Mouse (Mus musculus): ENCODE data around the gene Lcn3.
"Not testable (repeated sequence)": the region's sequence is repeated elsewhere in the genome, so short reads cannot be mapped to it uniquely, and the experiment has no call there.

Lcn3 gene

DNA sequence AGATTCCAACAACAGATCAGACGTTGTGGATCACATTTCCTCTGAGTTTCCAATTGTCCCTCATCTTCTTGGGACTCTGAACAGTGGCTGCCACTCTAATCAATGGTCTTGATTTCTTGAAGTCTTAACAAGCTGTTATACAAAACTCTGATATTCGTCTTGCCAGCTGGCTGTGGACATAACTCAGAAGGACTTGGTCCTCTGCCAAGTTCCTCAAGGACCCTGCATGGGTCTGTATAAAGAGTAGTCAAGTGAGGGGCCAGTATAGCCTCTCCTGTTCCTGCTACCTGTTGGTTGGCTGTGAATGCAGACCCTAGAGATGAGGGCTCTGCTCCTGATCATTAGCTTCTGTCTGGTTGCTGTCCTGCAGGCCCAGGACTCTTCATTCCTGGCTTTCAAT is at the start of gene Lcn3:
TSS of gene Lcn3 (plus strand) at position 301 of the 400 bp plus-strand sequence.
- no peak for DNase-seq (ENCODE audit: low read depth, low spot score)
- no peaks in the 10 kb centered on the region for H3K27me3 ChIP-seq (ENCODE audit: control insufficient read depth, insufficient read depth, low read length, poor library complexity, severe bottlenecking)
- H3K36me3 ChIP-seq (ENCODE audit: control insufficient read depth, insufficient read depth, low read length, poor library complexity, severe bottlenecking), result no peaks in the 10 kb centered on the region

DNA sequence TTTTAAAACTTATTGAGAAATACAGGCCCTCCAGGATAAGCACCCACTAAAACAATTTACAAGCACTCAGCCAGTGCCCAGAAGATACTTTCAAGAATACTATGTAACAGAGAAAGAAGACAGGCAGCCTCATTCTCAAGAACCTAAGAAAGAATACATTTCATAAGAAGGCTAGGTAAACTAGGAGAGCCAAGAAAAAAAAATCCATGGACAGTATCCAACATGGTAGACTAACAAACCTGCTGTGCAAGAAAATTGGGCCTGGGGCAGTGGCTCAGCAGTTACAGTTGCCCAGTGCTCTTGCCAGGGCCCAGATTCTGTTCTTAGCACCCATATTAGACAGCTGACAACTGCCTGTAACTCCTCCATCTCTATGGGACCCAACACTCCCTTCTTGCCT is 48.1 kb upstream of the Lcn3 start:
- no peak for DNase-seq (ENCODE audit: low read depth, low spot score)
- H3K27me3 ChIP-seq (ENCODE audit: control insufficient read depth, insufficient read depth, low read length, poor library complexity, severe bottlenecking), result no peaks in the 10 kb centered on the region
- no peaks in the 10 kb centered on the region for H3K36me3 ChIP-seq (ENCODE audit: control insufficient read depth, insufficient read depth, low read length, poor library complexity, severe bottlenecking)

DNA sequence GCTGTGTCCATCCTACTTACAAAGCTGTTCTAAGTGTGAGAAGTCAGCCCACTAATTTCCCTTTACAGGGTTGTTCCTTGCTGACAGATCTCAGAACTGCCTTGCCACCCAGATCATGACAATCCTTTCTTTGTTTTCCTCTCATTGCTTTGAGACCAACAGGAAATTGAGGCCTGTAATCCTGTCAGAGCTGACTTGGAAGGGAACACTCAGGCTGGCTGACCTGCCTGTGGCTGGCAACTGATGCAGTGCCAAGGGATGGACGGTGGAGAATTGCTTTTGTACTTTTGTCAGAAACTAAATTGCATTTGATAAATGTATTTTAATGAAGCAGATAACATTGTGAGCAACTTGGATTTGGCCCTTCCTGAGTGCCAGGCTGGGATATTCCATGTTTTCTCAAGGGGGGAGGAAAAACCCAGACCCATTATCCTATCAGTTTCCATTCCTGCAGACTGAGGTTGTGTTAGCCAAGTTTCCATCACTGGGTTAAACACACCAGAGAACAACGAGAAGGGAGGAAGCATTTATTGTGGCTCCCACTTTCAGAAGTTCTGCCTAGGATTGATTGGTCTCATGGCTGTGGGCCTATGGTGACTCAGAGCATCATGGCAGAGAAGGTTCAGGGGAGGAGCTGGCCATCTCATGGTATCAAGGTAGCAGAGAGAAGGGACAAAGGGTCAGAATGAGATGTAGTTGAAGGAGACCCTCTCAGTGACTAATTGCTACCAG is 32.0 kb upstream of the Lcn3 start:
- no peak for DNase-seq (ENCODE audit: low read depth, low spot score)
- H3K36me3 ChIP-seq (ENCODE audit: control insufficient read depth, insufficient read depth, low read length, poor library complexity, severe bottlenecking), result no peaks in the 10 kb centered on the region
- H3K27me3 ChIP-seq (ENCODE audit: control insufficient read depth, insufficient read depth, low read length, poor library complexity, severe bottlenecking), result no peaks in the 10 kb centered on the region

DNA sequence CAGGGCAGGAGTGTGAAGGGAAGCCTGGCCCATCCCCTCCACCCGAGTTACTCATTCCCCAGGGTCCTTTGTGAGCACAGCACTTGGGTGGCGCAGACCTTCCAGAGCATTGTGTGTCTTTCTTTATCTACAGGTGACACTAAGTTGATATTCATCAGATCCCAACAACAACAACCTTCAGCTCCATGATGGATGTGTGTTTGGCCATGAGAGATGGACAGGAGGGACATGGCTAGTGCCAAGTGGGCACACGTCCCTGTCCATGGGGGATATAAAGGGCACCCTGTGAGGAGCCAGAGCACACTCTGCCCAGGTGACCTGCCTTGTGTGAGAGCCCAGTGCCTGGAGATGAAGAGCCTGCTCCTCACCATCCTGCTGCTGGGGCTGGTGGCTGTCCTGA is 28.7 kb upstream of the Lcn3 start, which contains the start of gene Obp2b:
TSS of gene Obp2b (plus strand) at position 301 of the 400 bp plus-strand sequence.
- not testable (repeated sequence) for H3K36me3 ChIP-seq (ENCODE audit: control insufficient read depth, insufficient read depth, low read length, poor library complexity, severe bottlenecking); DNase-seq (ENCODE audit: low read depth, low spot score); H3K27me3 ChIP-seq (ENCODE audit: control insufficient read depth, insufficient read depth, low read length, poor library complexity, severe bottlenecking)

DNA sequence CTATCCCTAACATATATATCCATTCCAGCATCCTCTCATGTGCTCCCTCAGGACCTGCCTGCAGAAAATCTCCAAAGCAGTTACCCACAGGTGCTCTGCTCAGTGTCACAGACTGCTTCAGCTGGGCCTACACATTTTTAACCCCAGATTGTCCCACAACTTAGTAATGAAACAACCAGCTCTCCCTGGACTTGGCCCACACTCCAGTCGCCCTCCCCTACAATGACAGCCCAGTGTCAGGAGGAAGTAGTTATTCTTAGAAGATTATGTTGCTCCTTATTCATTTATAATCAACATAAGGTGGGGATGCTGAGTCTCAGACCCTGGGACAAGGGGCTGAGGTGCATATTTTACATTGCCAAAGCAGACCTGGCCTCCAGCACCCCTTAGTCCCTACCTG is 23.7 kb upstream of the Lcn3 start:
- H3K27me3 ChIP-seq (ENCODE audit: control insufficient read depth, insufficient read depth, low read length, poor library complexity, severe bottlenecking), result no peaks in the 10 kb centered on the region
- no peak for DNase-seq (ENCODE audit: low read depth, low spot score)
- no peaks in the 10 kb centered on the region for H3K36me3 ChIP-seq (ENCODE audit: control insufficient read depth, insufficient read depth, low read length, poor library complexity, severe bottlenecking)

DNA sequence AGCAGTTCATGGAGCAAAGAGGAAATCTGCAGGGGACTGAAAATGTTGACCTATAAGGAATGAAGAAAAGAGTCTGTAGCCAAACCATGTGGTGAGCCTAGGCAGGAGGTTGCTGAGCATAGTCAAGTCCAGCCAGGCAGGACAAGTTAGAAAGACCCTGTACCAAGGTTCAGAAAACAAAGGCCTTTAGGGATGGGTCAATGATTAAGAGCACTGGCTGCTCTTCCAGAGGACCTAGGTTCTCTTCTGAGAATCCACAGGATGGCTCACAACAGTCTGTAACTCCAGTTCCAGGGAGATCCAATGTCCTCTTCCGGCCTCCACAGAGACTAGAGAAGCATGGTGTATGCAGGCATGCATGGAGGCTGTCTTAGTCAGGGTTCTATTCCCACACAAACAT is 11.2 kb upstream of the Lcn3 start:
- no peaks in the 10 kb centered on the region for H3K36me3 ChIP-seq (ENCODE audit: control insufficient read depth, insufficient read depth, low read length, poor library complexity, severe bottlenecking)
- no peaks in the 10 kb centered on the region for H3K27me3 ChIP-seq (ENCODE audit: control insufficient read depth, insufficient read depth, low read length, poor library complexity, severe bottlenecking)
- DNase-seq (ENCODE audit: low read depth, low spot score), result no peak

DNA sequence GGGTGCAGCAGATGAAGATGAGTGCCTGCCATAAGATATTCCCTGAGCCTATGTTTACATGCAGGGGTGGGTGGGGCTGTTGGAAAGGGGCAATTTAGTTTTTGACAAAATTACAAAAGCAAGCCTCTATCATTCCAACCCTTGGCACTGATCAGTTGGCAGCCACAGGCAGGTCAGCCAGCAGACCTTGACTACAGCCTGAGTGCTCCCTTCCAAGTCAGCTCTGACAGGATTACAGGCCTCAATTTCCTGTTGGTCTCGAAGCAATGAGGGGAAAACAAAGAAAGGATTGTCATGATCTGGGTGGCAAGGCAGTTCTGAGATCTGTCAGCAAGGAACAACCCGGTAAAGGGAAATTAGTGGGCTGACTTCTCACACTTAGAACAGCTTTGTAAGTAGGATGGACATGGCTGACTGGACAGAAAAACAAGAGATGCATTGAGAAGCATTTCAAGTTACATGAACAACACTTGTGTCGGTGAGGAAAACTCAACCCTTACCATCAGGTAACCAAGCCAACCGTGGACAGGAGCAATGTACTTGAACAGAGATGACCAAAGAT is 7.2 kb upstream of the Lcn3 start:
- H3K36me3 ChIP-seq (ENCODE audit: control insufficient read depth, insufficient read depth, low read length, poor library complexity, severe bottlenecking), result no peaks in the 10 kb centered on the region
- H3K27me3 ChIP-seq (ENCODE audit: control insufficient read depth, insufficient read depth, low read length, poor library complexity, severe bottlenecking), result no peaks in the 10 kb centered on the region
- no peak for DNase-seq (ENCODE audit: low read depth, low spot score)

DNA sequence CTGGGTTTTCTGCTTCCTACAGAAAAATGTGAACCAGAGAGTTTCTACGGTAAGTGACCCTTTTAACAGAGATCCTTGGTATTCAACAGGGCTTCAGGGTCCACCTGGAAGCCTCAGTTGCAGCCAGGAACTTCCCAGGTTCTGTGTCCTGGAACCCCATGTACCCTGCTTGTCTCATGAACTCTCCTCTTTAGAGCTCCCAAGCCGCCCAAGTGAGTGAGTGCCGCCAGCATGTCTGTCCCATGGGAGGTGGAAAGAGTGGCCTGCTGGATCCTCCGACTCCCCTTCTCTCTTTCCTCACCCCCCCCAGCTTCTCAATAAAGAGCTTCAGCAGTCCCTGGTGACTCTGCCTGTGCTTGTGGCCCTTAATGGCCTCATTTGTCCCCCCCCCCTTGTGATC is 2.4 kb downstream of the Lcn3 start:
- DNase-seq (ENCODE audit: low read depth, low spot score), result no peak
- no peaks in the 10 kb centered on the region for H3K27me3 ChIP-seq (ENCODE audit: control insufficient read depth, insufficient read depth, low read length, poor library complexity, severe bottlenecking)
- H3K36me3 ChIP-seq (ENCODE audit: control insufficient read depth, insufficient read depth, low read length, poor library complexity, severe bottlenecking), result no peaks in the 10 kb centered on the region

DNA sequence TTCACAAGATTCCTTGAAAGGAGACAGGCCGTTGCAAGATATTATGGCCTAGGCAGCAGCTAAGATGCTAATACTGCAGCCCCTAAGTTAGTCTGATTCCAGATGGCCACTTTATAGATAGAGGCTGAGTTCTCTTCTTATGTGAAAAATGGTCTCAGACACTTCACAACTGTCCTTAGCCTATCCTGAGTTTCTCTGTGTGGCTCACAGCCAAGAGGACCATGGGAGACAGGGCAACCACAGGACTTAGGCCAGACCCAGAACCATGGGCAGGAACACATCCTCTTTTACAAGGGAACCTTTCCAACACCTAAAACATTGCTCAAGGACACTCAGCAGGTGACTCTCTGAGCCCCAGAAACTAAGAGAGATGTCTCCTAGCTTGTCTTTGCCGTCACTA is 8.1 kb downstream of the Lcn3 start:
- DNase-seq (ENCODE audit: low read depth, low spot score), result no peak
- no peaks in the 10 kb centered on the region for H3K27me3 ChIP-seq (ENCODE audit: control insufficient read depth, insufficient read depth, low read length, poor library complexity, severe bottlenecking)
- no peaks in the 10 kb centered on the region for H3K36me3 ChIP-seq (ENCODE audit: control insufficient read depth, insufficient read depth, low read length, poor library complexity, severe bottlenecking)

DNA sequence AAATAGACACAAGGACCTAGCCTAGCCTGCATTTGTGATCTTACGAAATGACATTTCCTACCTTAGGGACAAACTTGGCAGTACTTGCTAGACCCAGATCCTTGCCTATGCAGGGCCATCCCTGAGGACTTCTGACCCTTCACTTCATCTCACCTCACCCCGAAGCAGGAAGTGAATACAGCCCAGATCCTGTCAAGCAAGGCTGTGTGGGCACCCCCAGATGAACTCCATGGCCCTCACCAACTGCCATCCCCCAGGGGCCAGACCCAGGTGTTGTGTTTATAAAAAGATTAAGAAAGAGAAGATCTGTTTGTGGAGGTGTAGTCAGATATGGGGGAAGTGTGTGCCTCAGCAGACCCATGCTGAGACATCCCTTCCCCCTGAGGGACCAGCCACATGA is 9.3 kb downstream of the Lcn3 start:
- no peaks in the 10 kb centered on the region for H3K36me3 ChIP-seq (ENCODE audit: control insufficient read depth, insufficient read depth, low read length, poor library complexity, severe bottlenecking)
- no peaks in the 10 kb centered on the region for H3K27me3 ChIP-seq (ENCODE audit: control insufficient read depth, insufficient read depth, low read length, poor library complexity, severe bottlenecking)
- DNase-seq (ENCODE audit: low read depth, low spot score), result no peak

DNA sequence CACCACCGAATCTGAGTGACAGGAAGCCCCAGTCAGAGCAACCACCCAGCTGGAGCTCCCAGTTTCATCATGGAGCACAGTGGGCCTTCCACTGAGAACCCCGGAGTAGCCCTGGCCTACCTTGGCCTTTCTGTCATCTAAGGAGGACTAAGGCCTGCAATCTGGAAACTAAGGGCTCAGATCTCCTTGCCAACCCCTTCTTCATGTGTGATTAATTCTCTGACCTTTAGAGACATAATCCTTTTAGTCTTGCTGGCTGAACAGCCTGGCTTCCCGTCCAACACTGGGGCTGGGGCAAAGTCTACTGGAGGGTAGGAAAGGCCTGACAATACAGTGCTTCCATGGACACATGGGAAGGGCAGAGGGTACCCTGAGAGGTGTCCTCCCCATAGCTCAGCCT is 10.6 kb downstream of the Lcn3 start:
- no peaks in the 10 kb centered on the region for H3K27me3 ChIP-seq (ENCODE audit: control insufficient read depth, insufficient read depth, low read length, poor library complexity, severe bottlenecking)
- DNase-seq (ENCODE audit: low read depth, low spot score), result no peak

DNA sequence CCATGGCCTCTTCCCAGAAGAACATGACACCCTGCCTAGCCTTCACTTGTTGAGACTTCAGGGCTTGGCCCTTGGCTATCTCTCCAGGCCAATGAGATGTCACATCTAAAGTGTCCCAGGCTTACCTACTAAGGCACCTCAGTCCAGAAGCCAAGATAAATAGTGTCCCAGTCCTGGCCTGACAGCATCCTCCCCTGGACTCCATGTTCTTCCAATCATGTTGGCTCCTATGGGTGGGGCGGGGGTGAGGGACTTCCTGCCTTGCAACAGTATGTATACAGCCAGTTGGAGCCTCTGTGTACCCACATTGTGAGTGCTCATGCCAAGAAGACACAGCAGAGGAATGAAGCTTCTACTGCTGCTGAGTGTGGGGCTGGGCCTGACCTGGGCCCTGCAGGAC is 11.3 kb downstream of the Lcn3 start, which contains the start of gene Lcn11:
TSS of gene Lcn11 (plus strand) at position 301 of the 400 bp plus-strand sequence.
- H3K27me3 ChIP-seq (ENCODE audit: control insufficient read depth, insufficient read depth, low read length, poor library complexity, severe bottlenecking), result no peaks in the 10 kb centered on the region
- H3K36me3 ChIP-seq (ENCODE audit: control insufficient read depth, insufficient read depth, low read length, poor library complexity, severe bottlenecking), result no peaks in the 10 kb centered on the region
- DNase-seq (ENCODE audit: low read depth, low spot score), result no peak

More for the DNA sequence above, 10.6 kb downstream of the Lcn3 start:
- no peaks in the 10 kb centered on the region for H3K36me3 ChIP-seq (ENCODE audit: control insufficient read depth, insufficient read depth, low read length, poor library complexity, severe bottlenecking)

DNA sequence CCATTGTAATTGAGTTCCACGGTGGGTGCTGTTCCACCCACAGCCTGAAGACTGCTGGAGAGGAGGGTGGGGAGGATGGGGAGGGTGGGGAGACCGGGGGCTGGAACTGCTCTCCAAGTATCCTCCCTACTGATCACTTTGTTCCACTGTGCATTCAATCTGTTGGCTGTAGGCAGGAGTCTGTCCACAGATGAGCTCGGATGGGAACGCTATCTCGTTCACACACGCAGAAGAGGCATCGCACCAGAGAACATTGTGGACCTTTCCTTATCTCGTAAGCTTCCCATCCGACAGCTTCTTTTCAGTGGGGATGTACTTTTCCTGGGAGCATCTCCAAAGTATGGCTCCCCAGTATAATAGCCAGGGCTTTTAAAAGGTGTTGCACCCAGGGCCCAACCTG is 13.7 kb downstream of the Lcn3 start:
- DNase-seq (ENCODE audit: low read depth, low spot score), result no peak
- Histone ChIP-seq H3K27me3 (ENCODE audit: control insufficient read depth, insufficient read depth, low read length, poor library complexity, severe bottlenecking) (no peaks in the 10 kb centered on the region), H3K36me3 (ENCODE audit: control insufficient read depth, insufficient read depth, low read length, poor library complexity, severe bottlenecking) (no peaks in the 10 kb centered on the region)

DNA sequence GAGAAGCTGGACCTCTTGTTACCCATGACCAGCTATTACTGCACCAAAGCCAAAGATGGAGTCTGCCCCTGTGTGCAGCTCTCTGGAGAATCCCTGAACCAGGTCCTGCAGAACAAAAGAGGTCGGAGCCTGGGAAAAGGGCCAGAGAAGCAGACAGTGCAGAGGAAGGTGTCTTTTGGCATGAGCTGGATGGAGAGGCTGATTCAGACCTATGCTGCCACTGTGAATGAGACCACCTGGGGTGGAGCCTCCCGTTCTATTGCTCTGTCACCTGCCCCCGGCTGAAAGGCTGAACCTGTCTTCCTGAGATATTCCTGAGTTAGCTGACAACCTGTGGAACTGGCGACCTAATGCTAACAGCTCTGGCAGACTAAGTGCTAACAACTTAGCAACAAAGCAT is 15.6 kb downstream of the Lcn3 start:
- Histone ChIP-seq H3K27me3 (ENCODE audit: control insufficient read depth, insufficient read depth, low read length, poor library complexity, severe bottlenecking) (no peaks in the 10 kb centered on the region), H3K36me3 (ENCODE audit: control insufficient read depth, insufficient read depth, low read length, poor library complexity, severe bottlenecking) (no peaks in the 10 kb centered on the region)
- no peak for DNase-seq (ENCODE audit: low read depth, low spot score)

DNA sequence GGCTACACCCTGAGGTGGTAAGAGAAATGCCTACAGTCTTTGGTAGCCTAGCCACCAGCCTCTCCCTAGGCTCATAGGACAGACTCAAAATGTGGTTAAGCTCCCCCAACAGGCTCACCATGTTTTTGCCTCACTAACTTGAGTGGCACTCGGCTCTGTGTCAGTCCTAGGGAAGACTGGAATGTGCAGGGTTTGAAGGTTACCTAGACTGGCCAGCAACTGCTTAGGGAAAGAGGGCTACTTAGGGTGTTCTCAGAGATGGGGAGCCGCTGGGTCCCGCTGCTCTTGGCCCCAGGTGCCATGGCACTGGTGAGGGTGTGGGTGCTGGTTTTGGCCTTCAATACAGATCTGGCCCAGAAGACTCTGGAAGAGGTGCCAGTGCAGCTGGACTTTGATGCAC is 16.6 kb downstream of the Lcn3 start, which contains the start of gene Gm13539:
TSS of gene Gm13539 (plus strand) at position 301 of the 400 bp plus-strand sequence.
- Histone ChIP-seq H3K27me3 (ENCODE audit: control insufficient read depth, insufficient read depth, low read length, poor library complexity, severe bottlenecking) (no peaks in the 10 kb centered on the region), H3K36me3 (ENCODE audit: control insufficient read depth, insufficient read depth, low read length, poor library complexity, severe bottlenecking) (no peaks in the 10 kb centered on the region)
- DNase-seq (ENCODE audit: low read depth, low spot score), result no peak
